ENCODE assay signal across 18 mouse cellular contexts in the genomic region with DNA sequence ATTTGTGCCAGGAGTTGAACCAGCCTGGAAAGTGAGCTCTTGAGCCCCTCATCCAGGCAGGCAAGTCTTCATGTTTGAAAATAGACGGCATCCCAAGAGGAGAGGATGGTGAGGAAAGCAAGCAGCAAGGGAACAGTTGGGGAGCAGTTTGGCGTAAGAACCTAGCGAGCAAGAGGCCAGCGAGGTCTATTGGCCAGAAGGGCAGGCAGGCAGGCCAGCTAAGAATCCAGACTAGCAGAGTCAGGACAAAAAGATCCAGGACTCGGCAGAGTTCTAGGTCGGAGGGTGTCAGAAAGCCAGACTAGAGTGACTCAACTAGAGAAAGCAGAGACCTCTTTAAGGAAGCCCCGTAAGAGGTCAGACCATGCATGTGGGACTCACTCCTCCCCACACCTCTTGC.
DNase-seq lines count a peak whose midpoint lies in the region; ATAC-seq and TF ChIP-seq lines count a peak whose summit lies in the region.
"Had no signal": no experiment of that assay in that cellular context is flagged by ENCODE, and none has a peak within 500 bp of the region (broad histone marks: within the 10 kb centered on the region; RNA-seq: fewer than 3 reads in every experiment).

No protein-coding gene starts in this region.

- intact Hi-C loops in gastrocnemius, adult 2 months (cut with DNase I): no loop called here

- no peak overlapping the region for H3K9ac ChIP-seq in kidney, embryonic 15.5 days
- H3K9ac ChIP-seq: embryonic facial prominence, embryonic 12.5 days; forebrain, postnatal 0 days; heart, embryonic 13.5 days; hindbrain, embryonic 15.5 days; midbrain, embryonic 12.5 days had no signal

- no peaks in the 10 kb centered on the region for H3K9me3 ChIP-seq in kidney, embryonic 15.5 days (replicated peaks)
- H3K9me3 ChIP-seq: embryonic facial prominence, embryonic 12.5 days; heart, embryonic 13.5 days; hindbrain, embryonic 15.5 days; midbrain, embryonic 12.5 days had no signal

- H3K27ac ChIP-seq in kidney, adult 2 months (ENCODE audit: insufficient read depth, low read depth, low read length): no peak overlapping the region
- H3K27ac ChIP-seq in kidney, embryonic 15.5 days: no peak overlapping the region
- H3K27ac ChIP-seq in gastrocnemius, adult 2 months: peak overlapping the region; percentile 39
- H3K27ac ChIP-seq: embryonic facial prominence, embryonic 12.5 days; heart, embryonic 13.5 days; hindbrain, embryonic 15.5 days; kidney, postnatal 0 days; midbrain, embryonic 12.5 days had no signal

- no peak for TF ChIP-seq POLR2A in kidney, adult 2 months (IDR thresholded peaks at IDR 0.05; ENCODE audit: low read depth, low read length)

- WGBS in kidney, adult 2 months: 73% methylated on average over 7 of the region's 7 CpGs
- 63% methylated on average over 7 of the region's 7 CpGs for WGBS in kidney, embryonic 15.5 days

- DNase-seq in heart, adult 11 months: peak; percentile 93
- no peak for DNase-seq in heart, postnatal 4 days
- peak; percentile 43 for DNase-seq in kidney, adult 2 months
- peak; percentile 82 for DNase-seq in gastrocnemius, adult 2 months
- peak; percentile 76 for DNase-seq in gastrocnemius, postnatal 25 days
- DNase-seq in left cerebral cortex, adult 18-20 months (ENCODE audit: low spot score in 2 of 2): no peak
- DNase-seq: adrenal gland, adult 8-10 months; cerebellum, adult 2 months; forebrain, postnatal 0 days; right cerebral cortex, postnatal 14 days; spleen, adult 18-20 months; thymus, postnatal 25 days had no signal

- H3K4me1 ChIP-seq in kidney, adult 2 months (ENCODE audit: control insufficient read depth, insufficient read depth, low read length): no peaks in the 10 kb centered on the region
- H3K4me1 ChIP-seq in kidney, embryonic 15.5 days: peaks cover 38% of the 10 kb centered on the region

- H3K4me3 ChIP-seq in kidney, adult 2 months (ENCODE audit: insufficient read depth, low read depth, low read length): no peak overlapping the region
- no peak overlapping the region for H3K4me3 ChIP-seq in kidney, embryonic 15.5 days (replicated peaks)
- H3K4me3 ChIP-seq in gastrocnemius, adult 2 months: no peak overlapping the region
- H3K4me3 ChIP-seq: embryonic facial prominence, embryonic 12.5 days; heart, embryonic 13.5 days; hindbrain, embryonic 15.5 days; midbrain, embryonic 12.5 days had no signal

- no peaks in the 10 kb centered on the region for H3K27me3 ChIP-seq in kidney, adult 2 months (replicated peaks; ENCODE audit: control insufficient read depth, insufficient read depth, low read length)
- H3K27me3 ChIP-seq in kidney, embryonic 15.5 days: no peaks in the 10 kb centered on the region
- H3K27me3 ChIP-seq: heart, embryonic 13.5 days had no signal

- H3K36me3 ChIP-seq in kidney, adult 2 months (ENCODE audit: control insufficient read depth, insufficient read depth, low read length): no peaks in the 10 kb centered on the region
- H3K36me3 ChIP-seq in kidney, embryonic 15.5 days: no peaks in the 10 kb centered on the region
- H3K36me3 ChIP-seq: embryonic facial prominence, embryonic 12.5 days; hindbrain, embryonic 15.5 days; midbrain, embryonic 12.5 days had no signal

- no peak overlapping the region for H3K4me2 ChIP-seq in kidney, embryonic 15.5 days
- H3K4me2 ChIP-seq: embryonic facial prominence, embryonic 12.5 days; heart, embryonic 13.5 days; hindbrain, embryonic 15.5 days; midbrain, embryonic 12.5 days had no signal

- TF ChIP-seq CTCF in kidney, adult 2 months (conservative IDR thresholded peaks at IDR 0.05; ENCODE audit: insufficient read depth, insufficient read length, low read depth, low read length): no peak
- TF ChIP-seq CTCF in gastrocnemius, adult 2 months (IDR thresholded peaks at IDR 0.05): no peak

- ATAC-seq in kidney, embryonic 15.5 days (replicated peaks; ENCODE audit: low FRiP score): no peak
- ATAC-seq: forebrain, postnatal 0 days had no signal

Comparison
In these comparisons a context has a peak if more than half of its experiments do, and no peak if none do; other contexts are left out.
1. DNase-seq: peak in heart, adult 11 months (single experiment), kidney, adult 2 months (single experiment), gastrocnemius, adult 2 months (single experiment) and gastrocnemius, postnatal 25 days (single experiment); none in heart, postnatal 4 days (single experiment) and left cerebral cortex, adult 18-20 months (0 of 2).